Mouse (Mus musculus) MEL (cell line): ENCODE measurements around the gene Hps4.

Experiments used
- CTCF ChIP-seq, 3 experiments: IDR thresholded peaks in 2 of 3; conservative IDR thresholded peaks in 1 of 3; 2 replicates each; pipeline ENCODE4 v1.5.1; 2011 to 2012; ENCODE audit warnings: low read length in 3 of 3, low read depth in 2 of 3, mild to moderate bottlenecking in 2 of 3, improper control_type of control experiment in 1 of 3, inconsistent platforms in 1 of 3, mixed read lengths in 1 of 3, moderate library complexity in 1 of 3; ENCODE audit not compliant: control insufficient read depth in 1 of 3, insufficient read depth in 1 of 3, poor library complexity in 1 of 3, severe bottlenecking in 1 of 3
- E2F4 ChIP-seq: IDR thresholded peaks from 2 replicates; pipeline ENCODE4 v1.6.1; 2011; ENCODE audit warnings: low read depth, low read length, improper control_type of control experiment, borderline replicate concordance
- EP300 ChIP-seq, 2 experiments: IDR thresholded peaks; 2 replicates each; pipeline ENCODE4 v1.6.1; 2011; ENCODE audit warnings: improper control_type of control experiment in 2 of 2, low read length in 2 of 2, low read depth in 1 of 2, mild to moderate bottlenecking in 1 of 2
- MXI1 ChIP-seq: IDR thresholded peaks from 2 replicates; pipeline ENCODE4 v1.6.1; 2011; ENCODE audit warnings: mild to moderate bottlenecking, low read depth, low read length, improper control_type of control experiment
- POLR2A ChIP-seq, 2 experiments: IDR thresholded peaks; 2 replicates each; pipeline ENCODE4 v1.6.1; 2011 to 2012; ENCODE audit warnings: low read length in 2 of 2, mild to moderate bottlenecking in 2 of 2, control low read depth in 1 of 2, improper control_type of control experiment in 1 of 2, low read depth in 1 of 2, moderate library complexity in 1 of 2; ENCODE audit not compliant: control insufficient read depth in 1 of 2, insufficient read depth in 1 of 2, poor library complexity in 1 of 2
- RAD21 ChIP-seq: IDR thresholded peaks from 2 replicates; pipeline ENCODE4 v1.6.1; 2011; ENCODE audit warnings: mild to moderate bottlenecking, low read depth, low read length, improper control_type of control experiment
- TAL1 ChIP-seq: IDR thresholded peaks from 2 replicates; pipeline ENCODE4 v1.6.1; 2012; ENCODE audit warnings: mild to moderate bottlenecking, inconsistent platforms, low read length, moderate library complexity, mixed read lengths
- TBP ChIP-seq: IDR thresholded peaks from 2 replicates; pipeline ENCODE4 v1.8.0; 2011; ENCODE audit warnings: low read depth, low read length, improper control_type of control experiment
- UBTF ChIP-seq: IDR thresholded peaks from 2 replicates; pipeline ENCODE4 v1.6.1; 2012; ENCODE audit warnings: low read depth, mild to moderate bottlenecking, inconsistent platforms, low read length, improper control_type of control experiment, moderate library complexity, borderline replicate concordance; ENCODE audit not compliant: insufficient read depth
- USF1 ChIP-seq: IDR thresholded peaks from 2 replicates; pipeline ENCODE4 v1.6.1; 2014; ENCODE audit warnings: low read depth, mild to moderate bottlenecking, inconsistent platforms, low read length, improper control_type of control experiment, moderate library complexity
- ZNF384 ChIP-seq: IDR thresholded peaks from 2 replicates; pipeline ENCODE4 v1.6.1; 2012; ENCODE audit warnings: low read depth, mild to moderate bottlenecking, inconsistent platforms, low read length, improper control_type of control experiment

DNA sequence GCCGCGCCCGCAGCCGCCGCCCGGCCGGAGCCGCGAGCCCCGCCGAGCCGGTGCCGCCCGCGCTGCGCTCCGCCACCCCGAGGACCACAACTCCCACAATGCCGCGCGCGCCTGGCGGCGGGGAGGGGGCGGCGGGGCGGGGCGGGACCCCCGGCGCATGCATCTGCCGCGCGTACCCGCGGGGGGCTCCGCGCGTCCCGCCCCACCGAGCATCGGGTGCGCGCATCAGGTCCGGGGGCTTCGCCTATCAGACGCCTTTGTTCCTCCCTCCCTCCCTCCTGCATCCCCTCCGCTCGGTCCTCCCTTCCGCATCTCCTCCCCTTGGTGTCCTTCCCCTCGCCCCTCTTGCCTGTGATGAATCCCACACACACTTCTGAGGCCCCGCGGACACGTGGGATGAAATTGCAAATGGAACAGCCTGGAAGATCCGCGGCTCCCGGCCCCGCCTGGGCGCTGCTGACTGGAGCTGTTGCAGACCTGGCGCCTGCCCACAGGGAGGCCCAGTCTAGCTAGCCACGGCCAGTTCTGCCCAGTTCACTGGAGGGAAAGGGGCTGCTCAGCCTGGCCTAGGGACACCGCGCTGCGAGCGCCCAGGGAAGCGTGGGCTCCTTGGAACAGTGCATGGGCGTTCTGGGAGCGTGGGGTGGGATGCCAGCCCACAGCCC lies 52.0 kb downstream of the Hps4 start, which contains the start of gene Asphd2:
- TF ChIP-seq POLR2A (IDR thresholded peaks at IDR 0.05; ENCODE audit: control insufficient read depth in 1 of 2, insufficient read depth in 1 of 2, low read depth in 1 of 2, low read length in 2 of 2, poor library complexity in 1 of 2) (no peak), E2F4 (no peak), UBTF (no peak), ZNF384 (no peak), EP300 (IDR thresholded peaks at IDR 0.05; ENCODE audit: low read depth in 1 of 2, low read length in 2 of 2) (no peak), MXI1 (no peak), CTCF (IDR thresholded peaks at IDR 0.05 in 2 of 3, conservative IDR thresholded peaks at IDR 0.05 in 1 of 3; ENCODE audit: control insufficient read depth in 1 of 3, insufficient read depth in 1 of 3, low read depth in 2 of 3, low read length in 3 of 3, poor library complexity in 1 of 3, severe bottlenecking in 1 of 3) (no peak), USF1 (no peak), TBP (no peak), TAL1 (no peak), RAD21 (no peak)
